Mouse (Mus musculus) embryonic fibroblast, embryonic 13.5 days (primary cell): ENCODE data around the gene Dgkh. TPM values are rescaled to one million over a fixed set of nuclear protein-coding genes. Genes with fewer than 3 reads are reported as not detected.

Source experiments
- H3K27ac ChIP-seq: 2 replicates; pipeline ENCODE4 v1.5.1; 2012; ENCODE audit warnings: low read length, control low read depth, inconsistent platforms; ENCODE audit not compliant: insufficient read depth
- H3K4me1 ChIP-seq: 2 replicates; pipeline ENCODE4 v1.6.1; 2011; ENCODE audit warnings: low read length; ENCODE audit not compliant: control insufficient read depth, insufficient read depth
- H3K4me3 ChIP-seq: 2 replicates; pipeline ENCODE4 v1.5.1; 2011; ENCODE audit warnings: mild to moderate bottlenecking, control low read depth, low read length; ENCODE audit not compliant: insufficient read depth
- CTCF ChIP-seq: IDR thresholded peaks from 2 replicates; pipeline ENCODE4 v1.5.1; 2011; ENCODE audit warnings: mild to moderate bottlenecking, control low read depth, low read length, moderate library complexity, borderline replicate concordance; ENCODE audit not compliant: insufficient read depth
- POLR2A ChIP-seq: IDR thresholded peaks from 2 replicates; pipeline ENCODE4 v1.6.1; 2011; ENCODE audit warnings: low read depth, mild to moderate bottlenecking, control low read depth, low read length, moderate library complexity
- polyA plus RNA-seq: library from polyadenylated mRNA; stranded (reverse); fragments of >200 nt; gene quantifications from 2 replicates; pipeline ENCODE4 v1.2.4, GENCODE M21; 2011; ENCODE audit warnings: low read depth; ENCODE audit not compliant: missing spikeins, insufficient read length

Gene Dgkh
- polyA plus RNA-seq, 1 experiment = 11.1 TPM

- Histone ChIP-seq H3K4me3 (no peak overlapping the region), H3K4me1 (no peaks in the 10 kb centered on the region), H3K27ac (no peak overlapping the region)
- TF ChIP-seq CTCF (no peak), POLR2A (no peak)
Observed at GRCm38 (mm10) chr14:78661462-78661861, 71.1 kb downstream of the Dgkh start.

- no peak overlapping the region for H3K4me3 ChIP-seq
- H3K4me1 ChIP-seq = no peaks in the 10 kb centered on the region
- H3K27ac ChIP-seq = no peak overlapping the region
- TF ChIP-seq POLR2A (no peak), CTCF (no peak)
Observed at GRCm38 (mm10) chr14:78658697-78659096, 73.9 kb downstream of the Dgkh start.

- H3K27ac ChIP-seq = no peak overlapping the region
- no peaks in the 10 kb centered on the region for H3K4me1 ChIP-seq
- TF ChIP-seq CTCF = no peak
- TF ChIP-seq POLR2A = no peak
- H3K4me3 ChIP-seq = no peak overlapping the region
Observed at GRCm38 (mm10) chr14:78656832-78657626, 75.5 kb downstream of the Dgkh start.

- Histone ChIP-seq H3K4me1 (no peaks in the 10 kb centered on the region), H3K27ac (no peak overlapping the region), H3K4me3 (no peak overlapping the region)
- no peak for TF ChIP-seq POLR2A
- no peak for TF ChIP-seq CTCF
Observed at GRCm38 (mm10) chr14:78654939-78655556, 77.5 kb downstream of the Dgkh start.

- H3K4me3 ChIP-seq = no peak overlapping the region
- H3K4me1 ChIP-seq = no peaks in the 10 kb centered on the region
- TF ChIP-seq CTCF = no peak
- no peak for TF ChIP-seq POLR2A
- no peak overlapping the region for H3K27ac ChIP-seq
Observed at GRCm38 (mm10) chr14:78654196-78654595, 78.4 kb downstream of the Dgkh start.

GRCm38 (mm10) chr14:78653333-78653732, 79.2 kb downstream of the Dgkh start:
- no peaks in the 10 kb centered on the region for H3K4me1 ChIP-seq
- TF ChIP-seq POLR2A (no peak), CTCF (no peak)
- H3K4me3 ChIP-seq = no peak overlapping the region
- H3K27ac ChIP-seq = no peak overlapping the region

- TF ChIP-seq CTCF = no peak
- no peak for TF ChIP-seq POLR2A
- Histone ChIP-seq H3K4me3 (no peak overlapping the region), H3K4me1 (no peaks in the 10 kb centered on the region), H3K27ac (no peak overlapping the region)
Observed at GRCm38 (mm10) chr14:78651696-78652095, 80.9 kb downstream of the Dgkh start.

- H3K27ac ChIP-seq = no peak overlapping the region
- H3K4me1 ChIP-seq = no peaks in the 10 kb centered on the region
- H3K4me3 ChIP-seq = no peak overlapping the region
- TF ChIP-seq CTCF (no peak), POLR2A (no peak)
Observed at GRCm38 (mm10) chr14:78650379-78651095, 82.0 kb downstream of the Dgkh start.

GRCm38 (mm10) chr14:78649525-78650274, 82.9 kb downstream of the Dgkh start:
- TF ChIP-seq POLR2A = no peak
- TF ChIP-seq CTCF = no peak
- no peak overlapping the region for H3K27ac ChIP-seq
- H3K4me3 ChIP-seq = no peak overlapping the region
- H3K4me1 ChIP-seq = no peaks in the 10 kb centered on the region
